Mouse (Mus musculus) left cerebral cortex, adult 2 months (tissue): ENCODE data around the gene Gm21883. TPM values are rescaled to one million over a fixed set of nuclear protein-coding genes. Genes with fewer than 3 reads are reported as not detected.
"Not testable (repeated sequence)": the region's sequence is repeated elsewhere in the genome, so short reads cannot be mapped to it uniquely, and the experiment has no call there.

Experiments used
- DNase-seq, 2 experiments: peaks; one replicate each; pipeline ENCODE4 v3.0.0; 2021 to 2022; ENCODE audit warnings: low spot score in 2 of 2, mixed read lengths in 1 of 2; ENCODE audit errors: extremely low spot score in 1 of 2
- H3K27ac ChIP-seq: fragments of 200-600 bp; 2 replicates; pipeline ENCODE4 v1.8.1; 2022
- H3K4me3 ChIP-seq: fragments of 200-600 bp; 2 replicates; pipeline ENCODE4 v1.8.1; 2022
- intact Hi-C: fragments of 180-260 bp; cut with DNase I; formaldehyde crosslinking; loops from one replicate; pipeline ENCODE4 v1.15.1; 2025
- long read RNA-seq, 2 experiments: library from polyadenylated mRNA; stranded (forward); transcript quantifications; one replicate each; pipeline ENCODE4 v2.0.0; 2021; ENCODE audit warnings: borderline mapping rate in 2 of 2
- total RNA-seq, 2 experiments: library from RNA; stranded (reverse); gene quantifications; 2 replicates each; pipeline ENCODE4 v1.2.3; 2021

Gene Gm21883
- total RNA-seq, result not detected
- long read RNA-seq, experiment 1, result 0 reads
- long read RNA-seq, experiment 2, result 0 reads

- intact Hi-C loops, H3K27ac ChIP-seq: not testable (repeated sequence)
Measured at GRCm38 (mm10) chrX:31574183-31574582, at the start of gene Gm21883. Gm21883 (minus strand) TSS chrX:31574283.

GRCm38 (mm10) chrX:31618820-31619219 lies 44.7 kb upstream of the Gm21883 start, which contains the start of gene Spin2e:
Spin2e (minus strand) TSS chrX:31618920.
- DNase-seq, H3K4me3 ChIP-seq, H3K27ac ChIP-seq, intact Hi-C loops: not testable (repeated sequence)

More at GRCm38 (mm10) chrX:31574183-31574582, at the start of gene Gm21883:
- DNase-seq, H3K4me3 ChIP-seq: not testable (repeated sequence)

Other genes starting within 250 kb of the Gm21883 start
- not detected for gene Btbd35f26, start 237.8 kb downstream of the Gm21883 start, total RNA-seq
- gene Btbd35f19, start 190.4 kb downstream of the Gm21883 start, total RNA-seq, result not detected
- not detected for gene Spin2e, start 44.6 kb upstream of the Gm21883 start, total RNA-seq
- not detected for gene Btbd35f25, start 142.9 kb upstream of the Gm21883 start, total RNA-seq